Mouse (Mus musculus): ENCODE data around the gene Atad5.
A peak's percentile ranks its signal among the peaks of the same experiment; 100 is the strongest.

DNA sequence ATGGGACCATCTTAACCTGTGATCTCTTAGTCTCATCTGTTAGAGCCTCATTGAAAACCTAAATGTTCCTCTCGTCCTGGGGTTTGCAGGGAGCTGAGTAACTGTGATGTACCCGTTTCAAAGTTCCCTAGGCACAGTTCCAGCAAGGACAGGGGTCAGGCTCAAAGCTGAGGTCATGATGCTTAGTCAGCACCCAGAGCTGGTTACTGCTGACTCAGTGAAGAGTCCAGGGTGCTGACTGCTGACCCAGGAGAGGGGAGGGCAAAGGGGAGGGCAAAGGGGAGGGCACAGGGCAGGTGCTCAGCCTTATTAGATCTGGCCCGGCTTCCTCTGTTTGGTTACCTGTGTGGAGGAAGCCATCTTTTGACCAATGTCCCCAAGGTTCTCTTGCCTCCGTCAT lies 82.7 kb downstream of the Atad5 start:
- TF ChIP-seq ZC3H11A (IDR thresholded peaks at IDR 0.05; ENCODE audit: borderline replicate concordance, low read depth, low read length) (no peak), MAFK (IDR thresholded peaks at IDR 0.05; ENCODE audit: insufficient read depth, low read depth, low read length) (peak; percentile 82), ZNF384 (IDR thresholded peaks at IDR 0.05; ENCODE audit: low read depth, low read length) (no peak), CHD2 (IDR thresholded peaks at IDR 0.05; ENCODE audit: low read depth, low read length) (no peak)

All from ES-E14 (cell line).